Mouse (Mus musculus) embryo, embryonic 11 days (tissue): ENCODE measurements around the gene Ndufs2.

Source experiments
- DNase-seq: peaks from one replicate; pipeline ENCODE4 v3.0.0-alpha.2; 2015

Ndufs2 gene

DNA sequence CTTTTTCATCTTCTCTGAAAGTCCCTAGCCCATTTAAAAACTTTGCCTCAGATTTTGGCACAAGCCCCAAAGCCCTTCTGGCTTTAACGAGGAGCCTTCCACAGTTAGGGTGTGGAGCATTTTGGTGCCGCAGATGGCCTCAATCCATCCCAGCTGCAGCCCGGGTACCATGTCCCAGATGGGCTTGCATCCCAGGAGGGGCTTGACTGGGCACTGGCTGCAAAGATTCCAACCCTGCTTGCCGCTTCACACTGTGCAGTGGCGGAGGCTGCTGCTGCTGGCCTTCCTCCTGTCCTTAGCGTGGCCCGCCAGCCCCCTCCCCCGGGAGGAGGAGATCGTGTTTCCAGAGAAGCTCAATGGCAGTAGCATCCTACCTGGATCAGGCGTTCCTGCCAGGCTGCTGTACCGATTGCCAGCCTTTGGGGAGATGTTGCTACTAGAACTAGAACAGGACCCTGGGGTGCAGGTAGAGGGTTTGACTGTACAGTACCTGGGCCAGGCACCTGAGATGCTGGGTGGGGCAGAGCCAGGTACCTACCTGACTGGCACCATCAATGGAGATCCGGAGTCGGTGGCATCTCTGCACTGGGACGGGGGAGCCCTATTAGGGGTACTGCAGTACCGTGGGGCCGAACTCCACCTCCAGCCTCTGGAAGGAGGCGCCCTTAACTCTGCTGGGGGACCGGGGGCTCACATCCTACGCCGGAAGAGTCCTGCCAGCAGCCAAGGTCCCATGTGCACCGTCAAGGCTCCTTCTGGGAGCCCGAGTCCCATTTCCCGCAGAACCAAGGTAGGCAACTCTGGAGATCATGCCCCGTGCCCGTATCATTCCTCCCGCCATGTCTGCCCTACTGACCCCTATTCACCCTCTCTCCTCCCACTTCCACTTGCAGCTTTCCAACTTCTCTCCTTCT lies at the start of gene Ndufs2:
Gene Ndufs2, minus strand, starts transcription at position 709 of the 914 bp plus-strand sequence.
- DNase-seq: peak; percentile 60

DNA sequence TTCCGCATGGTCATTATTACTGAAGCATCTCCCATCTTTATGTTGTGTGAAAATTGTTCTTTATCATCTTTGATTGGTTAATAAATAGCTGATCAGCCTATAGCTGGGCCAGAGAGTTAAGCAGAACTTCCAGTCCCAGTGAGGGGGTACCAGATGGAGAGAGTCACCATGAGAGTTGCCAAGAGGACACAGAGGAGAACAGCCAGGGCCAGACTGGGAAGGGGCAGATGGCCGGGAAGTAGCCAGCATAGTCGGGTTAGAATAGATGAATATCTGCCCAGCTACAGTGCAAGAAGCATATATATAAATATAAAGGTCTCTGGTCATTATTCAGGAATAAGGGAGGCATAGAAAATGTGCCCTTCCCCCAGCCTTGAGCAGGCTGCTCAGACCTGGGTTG lies 47.0 kb upstream of the Ndufs2 start:
- DNase-seq: no peak

DNA sequence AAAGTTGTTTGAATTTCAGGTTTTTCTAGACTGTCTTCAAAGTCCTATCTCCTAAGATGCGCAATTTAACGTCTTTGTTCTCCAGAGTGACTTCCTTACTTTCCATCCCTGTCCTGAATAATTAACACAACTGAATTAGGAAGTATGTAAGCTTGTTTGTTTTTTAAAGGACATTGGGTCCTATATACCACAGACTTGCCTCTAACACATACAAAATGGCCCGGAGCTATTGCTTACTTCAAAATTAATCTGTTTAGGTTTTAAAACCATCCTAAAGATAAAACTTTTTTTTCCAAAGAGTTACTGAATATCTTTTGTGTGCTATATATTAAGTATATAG lies 43.8 kb upstream of the Ndufs2 start:
- DNase-seq: no peak

DNA sequence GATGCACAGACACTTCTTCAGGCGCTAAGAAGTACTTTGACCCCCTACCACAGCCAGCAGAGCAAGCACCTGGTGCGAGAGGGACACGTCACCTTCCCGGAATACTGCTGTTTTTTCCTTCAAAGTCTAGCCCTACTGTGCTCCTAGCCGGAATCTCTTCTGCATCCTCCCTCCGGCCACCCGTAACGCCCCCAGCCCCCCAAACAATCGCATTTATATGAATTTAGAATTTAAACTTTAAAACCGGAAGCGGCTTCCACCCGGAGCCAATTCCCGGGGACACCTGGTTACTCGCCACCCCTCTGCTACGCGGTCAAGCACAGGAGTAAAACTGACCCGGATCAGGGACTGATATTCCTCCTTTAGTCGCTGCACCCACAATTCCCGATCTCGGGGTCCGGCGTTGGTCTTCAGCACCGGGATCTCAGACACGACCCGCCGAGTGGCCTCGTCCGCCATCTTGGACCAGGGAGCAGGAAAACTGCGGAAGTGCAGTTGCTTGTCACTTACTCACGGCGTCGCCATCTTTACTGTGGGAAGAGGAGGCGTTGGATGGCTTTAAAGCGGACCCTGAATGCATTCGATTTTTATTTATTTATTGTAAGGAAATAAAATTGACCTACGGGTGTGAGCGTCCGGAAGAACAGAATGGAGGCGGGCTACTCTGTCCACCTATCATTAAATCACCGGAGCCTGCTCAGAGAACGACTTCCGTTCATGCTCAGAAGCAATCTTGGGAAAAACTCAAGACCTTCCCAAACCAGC lies 43.3 kb upstream of the Ndufs2 start, which contains the start of gene Ufc1:
Gene Ufc1, minus strand, starts transcription at position 727 of the 765 bp plus-strand sequence.
- peak; percentile 92 for DNase-seq

DNA sequence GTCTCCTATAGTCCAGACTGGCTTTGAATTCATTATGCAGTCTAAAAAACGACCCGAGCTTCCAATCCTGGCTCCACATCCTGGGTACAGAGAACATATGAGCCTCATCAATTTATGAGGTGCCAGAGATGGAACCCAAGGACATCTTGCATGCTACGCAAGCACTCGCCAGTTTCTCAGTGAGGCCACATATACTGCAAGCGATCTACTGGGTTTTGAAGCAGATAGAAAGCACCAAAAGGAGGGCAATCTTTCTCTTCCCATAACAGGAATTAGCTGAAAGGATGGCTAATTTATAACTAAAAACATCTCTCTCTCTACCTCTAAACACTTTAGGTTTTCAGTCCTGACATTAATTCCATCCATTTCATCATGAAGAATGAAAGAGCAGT lies 42.7 kb upstream of the Ndufs2 start:
- DNase-seq: peak; percentile 22

DNA sequence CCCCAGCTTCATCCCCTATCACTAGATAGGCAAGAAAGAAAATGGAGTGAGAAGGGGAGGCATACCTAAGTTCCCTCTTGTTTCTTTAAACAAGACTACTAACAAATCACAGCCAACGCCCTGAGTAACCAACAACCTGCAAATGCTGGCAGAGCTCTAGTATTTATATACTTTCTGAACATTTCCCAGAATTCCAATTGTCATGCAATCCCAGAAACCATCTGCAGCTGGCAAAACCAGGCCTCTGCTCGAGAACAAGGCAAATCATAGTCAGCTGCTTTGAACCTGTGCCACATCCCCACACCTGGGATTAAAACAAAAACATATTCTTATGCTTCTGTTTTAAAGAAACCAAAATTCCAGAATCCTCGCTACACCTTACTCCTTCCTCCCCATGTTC lies 42.2 kb upstream of the Ndufs2 start:
- no peak for DNase-seq

DNA sequence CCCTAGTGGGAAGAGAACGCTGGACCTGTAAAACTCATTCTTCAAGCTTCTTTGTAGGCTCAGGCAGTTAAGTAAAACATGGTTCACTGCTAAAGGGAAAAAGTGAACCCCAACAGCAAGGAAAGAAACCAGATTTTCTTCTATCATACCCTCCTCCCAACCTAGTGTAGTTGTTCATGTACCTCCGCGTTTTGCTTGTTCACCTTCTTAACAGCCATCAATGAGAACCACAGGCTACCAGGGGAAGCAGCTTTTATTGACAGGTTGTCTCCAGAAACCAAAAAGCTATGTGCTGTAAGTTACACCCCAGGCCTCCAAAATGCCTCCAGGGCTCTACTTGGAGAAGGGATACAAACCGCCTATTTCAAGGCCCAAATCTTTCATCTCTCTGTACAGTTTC lies 37.1 kb upstream of the Ndufs2 start:
- DNase-seq: no peak

DNA sequence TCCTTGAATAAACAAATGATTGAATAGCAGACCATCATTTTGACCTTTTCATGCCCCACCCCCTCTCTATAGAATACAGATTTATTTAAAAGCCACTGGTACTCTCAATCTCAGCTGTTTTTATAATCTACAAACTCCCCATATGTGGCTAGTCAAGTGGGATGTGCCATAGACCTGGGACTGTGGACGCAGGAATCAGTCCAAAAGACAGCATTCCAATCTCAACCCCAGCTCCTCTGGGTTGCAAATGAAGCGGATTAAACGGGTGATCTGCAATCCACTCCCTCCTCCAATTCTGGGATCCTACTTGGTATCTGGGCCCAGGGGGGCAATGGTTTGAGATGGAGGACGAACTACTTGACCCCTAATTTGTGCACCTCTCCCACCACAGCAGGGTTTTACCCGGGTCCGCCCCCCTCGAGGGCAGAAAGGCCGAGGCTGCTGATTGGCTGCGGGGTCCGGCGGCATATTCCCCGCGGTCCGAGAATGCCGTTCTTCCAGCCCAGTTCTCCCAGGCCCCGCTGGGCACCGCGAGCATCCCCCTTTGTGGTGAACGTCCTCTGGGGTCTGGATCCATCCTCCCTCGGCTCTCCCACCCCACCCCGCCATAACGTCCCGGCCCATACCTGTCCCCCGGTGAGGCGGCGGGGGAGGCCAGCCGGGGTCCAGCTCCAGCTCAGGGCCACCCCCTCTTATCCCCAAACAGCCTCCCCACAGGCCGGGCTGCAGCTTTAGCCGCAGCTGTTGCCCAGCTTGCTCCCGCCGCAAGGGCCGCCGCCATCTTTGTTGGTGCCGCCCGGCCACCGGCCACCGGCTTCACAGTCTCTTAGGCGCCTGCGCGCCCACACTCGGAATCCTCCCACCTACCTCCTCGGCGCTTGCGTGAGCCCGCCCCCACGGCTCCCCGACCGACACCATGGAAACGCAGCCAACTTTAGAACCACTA lies 36.2 kb upstream of the Ndufs2 start, which contains the start of gene Usp21:
Gene Usp21, minus strand, starts transcription at position 856 of the 946 bp plus-strand sequence.
- DNase-seq: peak; percentile 97

DNA sequence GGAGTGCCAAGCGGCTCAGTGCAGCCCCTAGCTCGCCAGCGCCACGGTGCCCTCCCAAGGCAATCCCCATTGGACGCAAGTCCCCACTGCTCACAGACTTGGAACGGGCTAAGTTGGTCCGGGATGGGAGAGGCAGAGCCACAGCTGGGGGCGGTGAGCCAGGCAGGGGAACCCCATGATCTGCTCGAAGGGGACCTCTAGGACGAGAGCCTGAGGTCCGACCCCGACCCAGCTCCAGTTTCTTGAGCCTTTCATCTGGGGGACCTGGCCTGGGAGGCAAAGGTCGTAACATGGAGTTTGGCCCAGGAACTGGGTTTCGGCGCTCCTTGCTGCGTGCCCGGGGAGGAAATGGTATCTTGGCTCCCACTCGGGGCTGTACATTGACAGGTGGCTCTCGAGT lies 35.3 kb upstream of the Ndufs2 start:
- DNase-seq: no peak

DNA sequence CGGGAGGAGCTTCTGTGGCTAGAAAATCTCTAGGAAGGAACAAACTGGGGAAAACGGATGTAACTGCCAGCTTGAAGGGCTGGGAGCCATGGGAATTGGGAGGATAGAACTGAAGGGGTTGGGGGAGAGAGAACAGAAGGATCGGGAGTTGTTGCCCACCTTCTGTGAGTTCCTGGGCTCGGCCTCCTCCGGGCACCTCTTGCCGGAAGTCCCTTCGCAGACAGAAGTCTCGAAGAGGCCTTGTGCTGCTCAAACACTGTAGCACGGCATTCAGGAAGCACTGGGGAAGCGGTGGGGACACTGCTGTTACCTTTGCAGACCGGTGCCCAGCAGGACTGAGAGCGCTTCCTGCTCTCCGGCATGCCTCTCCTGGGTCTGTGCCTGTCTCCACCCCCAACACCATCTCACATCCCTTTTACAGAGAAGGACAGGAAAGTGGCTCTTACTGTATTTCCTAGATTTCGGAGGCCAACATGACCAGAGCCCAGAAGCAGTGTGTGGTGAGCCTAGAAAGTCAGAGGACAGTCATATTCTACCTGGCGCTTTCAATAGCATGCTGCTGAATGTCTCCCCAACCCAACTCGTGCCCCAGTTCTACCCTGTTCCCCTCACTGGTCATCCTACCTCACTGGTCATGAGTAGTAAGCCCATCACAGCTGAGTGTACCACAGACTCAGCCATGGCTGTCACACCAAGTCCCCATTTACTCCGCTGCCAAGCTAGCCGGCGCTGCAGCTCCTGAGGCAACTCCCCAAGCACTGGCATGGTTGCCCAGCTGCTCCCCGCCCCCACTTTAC lies 34.1 kb upstream of the Ndufs2 start:
- no peak for DNase-seq

DNA sequence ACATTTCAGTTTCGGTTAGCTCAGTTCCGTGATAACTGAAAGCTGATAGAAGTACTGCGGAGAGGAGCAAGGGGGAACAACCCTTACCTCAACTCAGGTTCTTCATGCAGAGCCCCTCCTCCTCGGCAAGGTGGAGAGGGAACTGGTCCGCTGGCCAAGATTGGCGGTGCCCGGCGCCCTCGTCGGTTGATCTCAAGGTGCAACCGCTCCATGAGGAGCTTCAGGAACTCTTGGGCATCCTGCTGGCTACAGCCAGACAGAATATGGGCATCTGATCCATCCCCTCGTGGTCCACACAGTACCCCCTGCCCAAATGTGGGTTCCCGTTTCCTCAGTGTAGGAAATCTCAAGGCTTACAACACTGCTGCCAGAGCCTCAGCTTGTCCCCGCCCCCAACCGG lies 33.3 kb upstream of the Ndufs2 start:
- no peak for DNase-seq

DNA sequence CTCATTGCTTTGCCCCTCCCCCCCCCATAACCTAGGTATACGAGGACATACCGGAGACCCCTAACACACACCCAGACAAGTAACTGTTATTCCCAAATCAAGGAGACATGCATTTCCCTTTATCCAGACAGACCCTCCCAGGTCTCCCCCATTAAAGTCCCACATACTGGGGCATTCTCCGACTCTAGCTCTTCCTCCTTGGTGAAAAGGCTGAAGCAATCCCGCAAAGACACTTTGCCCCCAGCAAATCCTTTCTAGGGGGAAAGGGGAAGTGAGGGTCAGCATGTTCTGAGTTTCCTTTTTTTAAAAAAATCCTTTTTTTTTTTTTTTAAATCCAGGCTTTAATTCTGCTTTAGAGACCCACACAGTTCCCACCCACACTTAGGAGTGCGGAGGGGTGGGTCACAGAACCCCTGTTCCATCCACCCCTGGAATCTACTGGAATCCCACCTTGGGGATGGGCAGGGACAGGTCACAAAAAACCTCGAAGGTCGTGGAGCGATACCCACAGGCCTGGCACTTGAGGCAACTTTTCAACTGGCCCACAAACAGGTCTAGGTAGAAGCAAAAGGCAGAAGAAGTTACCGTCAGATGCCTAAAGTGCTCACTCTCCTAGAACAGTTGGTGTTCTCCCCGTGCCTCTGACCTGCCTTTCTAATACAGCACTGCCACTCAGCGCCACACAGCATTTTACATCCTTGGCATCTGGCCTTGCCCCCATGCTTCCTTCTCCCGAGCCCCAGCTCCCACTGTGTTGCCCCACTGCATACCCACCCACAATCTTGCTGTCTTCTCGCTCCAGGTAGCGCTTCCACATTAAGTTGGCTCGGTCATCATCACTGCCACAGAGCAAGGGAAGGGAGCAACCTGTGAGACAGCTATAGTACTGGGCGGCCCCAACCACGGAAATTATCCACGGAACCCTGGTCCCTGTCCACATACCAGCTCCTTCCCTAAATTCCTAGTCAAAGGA lies 32.3 kb upstream of the Ndufs2 start:
- no peak for DNase-seq

DNA sequence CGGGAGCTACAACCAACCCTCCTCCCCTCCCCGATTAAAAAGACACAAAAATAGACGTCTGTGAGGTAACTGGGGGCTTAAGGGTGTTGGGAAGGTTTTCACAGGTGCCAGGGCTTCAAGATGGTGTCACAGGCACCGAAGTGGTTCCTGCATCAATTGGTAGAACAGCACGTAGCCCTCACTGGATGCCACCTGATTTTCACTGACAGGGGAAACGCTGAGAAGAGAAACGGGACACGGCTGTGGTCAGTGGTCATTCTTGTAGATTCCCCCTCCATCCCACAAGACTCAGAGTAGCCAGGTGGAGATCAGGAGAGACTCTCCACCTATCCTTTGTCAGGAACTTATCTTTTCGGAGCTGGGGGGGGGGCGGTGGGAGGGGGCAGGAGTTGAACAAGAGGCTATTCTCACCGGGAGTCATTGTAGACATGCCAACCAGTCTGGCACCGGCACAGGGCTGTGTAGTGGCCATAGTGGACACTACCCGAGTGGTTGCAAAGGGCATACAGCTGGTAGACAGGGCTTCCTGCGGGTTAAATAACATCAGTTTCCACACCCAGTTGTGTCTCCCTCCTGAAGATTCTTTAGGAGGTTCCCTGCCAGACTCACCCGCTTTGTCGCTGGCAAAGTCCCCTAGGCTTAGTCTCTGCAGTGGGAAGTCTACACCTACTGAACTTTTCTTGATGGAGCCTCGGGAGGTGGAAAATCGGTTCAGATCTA lies 31.1 kb upstream of the Ndufs2 start:
- no peak for DNase-seq

DNA sequence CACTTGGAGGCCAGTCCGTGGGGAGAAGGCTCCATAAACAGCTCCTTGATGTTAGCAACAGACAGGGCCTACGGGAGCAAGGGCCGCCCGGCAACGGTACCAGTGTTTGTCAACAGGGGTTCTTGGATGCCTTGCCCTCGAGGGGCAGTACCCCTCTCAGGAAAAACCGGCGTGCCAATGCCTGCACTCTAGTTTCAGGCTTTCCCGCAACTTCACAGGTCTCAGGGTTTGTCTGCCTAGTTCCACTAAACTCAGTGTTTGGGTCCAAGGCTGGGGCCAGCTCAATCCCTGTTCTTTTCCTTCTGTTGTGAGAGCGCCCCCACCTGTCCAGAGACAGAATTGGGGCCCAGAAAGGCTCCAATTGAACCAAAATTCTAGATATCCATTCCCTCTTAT lies 30.3 kb upstream of the Ndufs2 start:
- peak; percentile 82 for DNase-seq

DNA sequence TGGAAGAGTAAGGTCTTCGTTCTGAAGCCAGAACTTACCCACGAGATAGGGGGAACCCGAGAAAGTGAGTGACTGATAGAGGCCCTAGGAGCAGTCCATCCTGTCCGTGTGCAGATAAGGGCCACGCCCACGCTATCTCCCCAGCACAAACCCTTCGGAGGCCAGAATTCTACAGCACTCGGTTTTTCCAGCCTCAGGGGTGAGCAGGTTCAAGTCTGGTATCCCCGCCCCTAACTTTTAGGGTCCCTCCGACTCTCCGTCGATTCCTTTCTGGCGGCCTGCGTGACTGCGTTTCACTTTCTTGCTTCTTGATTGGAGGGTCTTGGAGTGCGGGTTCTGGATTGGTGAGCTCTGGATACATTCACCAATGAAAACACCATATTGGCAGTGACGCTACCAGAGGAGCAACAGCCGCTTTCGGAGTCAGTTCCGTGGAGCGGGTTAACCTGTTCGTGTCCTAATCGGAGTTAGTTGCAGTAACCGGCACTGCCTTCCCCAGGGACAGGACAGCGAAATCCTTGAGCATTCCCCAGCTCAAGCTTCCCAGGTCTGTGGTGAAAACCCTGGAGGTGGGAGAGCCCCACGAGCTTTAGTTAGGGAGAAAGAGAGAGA lies 29.8 kb upstream of the Ndufs2 start, which contains the start of gene Ppox:
Gene Ppox, minus strand, starts transcription at position 271 of the 612 bp plus-strand sequence.
- peak; percentile 95 for DNase-seq

DNA sequence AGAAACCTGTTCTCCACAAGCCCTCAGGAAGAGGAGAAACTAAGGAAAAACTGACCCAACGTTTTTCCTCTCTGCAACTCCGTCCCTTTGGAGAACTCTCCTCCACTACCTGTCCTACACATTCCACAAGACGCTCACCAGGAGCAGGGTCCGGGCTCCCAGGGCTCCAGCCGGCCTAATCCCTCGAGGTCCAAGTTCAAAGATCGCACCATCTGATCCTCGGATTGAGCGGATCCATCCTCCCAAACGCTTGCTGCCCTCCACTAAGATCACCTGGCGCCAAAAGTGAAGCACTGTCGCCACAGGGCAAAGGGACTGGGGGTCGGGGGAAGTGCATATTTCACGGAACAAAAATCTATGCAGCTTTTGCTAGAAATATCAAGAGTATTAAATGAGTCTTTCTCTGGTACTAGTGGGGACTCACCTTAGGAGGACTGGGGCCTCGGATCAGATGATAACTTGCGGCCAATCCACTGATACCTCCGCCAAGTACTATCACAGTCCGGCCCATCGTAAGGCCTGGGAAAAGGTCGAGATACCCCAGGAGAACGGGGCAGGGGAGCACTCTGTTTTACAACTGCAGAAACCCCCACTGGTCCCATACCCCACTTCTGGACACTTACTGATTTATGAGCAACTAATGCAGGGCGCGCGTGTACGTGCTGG lies 29.2 kb upstream of the Ndufs2 start:
- no peak for DNase-seq

DNA sequence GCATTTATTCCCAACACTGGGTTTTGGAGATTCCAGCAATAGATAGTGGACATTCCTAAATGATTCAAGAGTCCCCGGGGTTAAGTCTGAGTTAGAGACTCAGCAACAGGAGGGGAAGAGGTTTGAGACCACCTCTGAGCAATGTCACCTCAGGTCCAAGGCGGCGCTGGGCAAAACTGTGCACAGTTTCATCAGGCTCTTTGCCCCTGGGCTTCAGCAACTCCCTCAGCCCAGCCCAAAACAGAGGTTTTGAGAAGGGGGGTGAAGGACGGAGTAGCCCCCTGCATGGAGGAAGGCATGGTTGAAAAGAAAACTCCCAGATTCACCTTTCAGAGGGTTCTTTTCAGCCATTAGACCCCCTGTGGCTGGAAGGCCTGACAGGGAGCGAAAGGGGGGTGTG lies 28.5 kb upstream of the Ndufs2 start:
- DNase-seq: no peak

DNA sequence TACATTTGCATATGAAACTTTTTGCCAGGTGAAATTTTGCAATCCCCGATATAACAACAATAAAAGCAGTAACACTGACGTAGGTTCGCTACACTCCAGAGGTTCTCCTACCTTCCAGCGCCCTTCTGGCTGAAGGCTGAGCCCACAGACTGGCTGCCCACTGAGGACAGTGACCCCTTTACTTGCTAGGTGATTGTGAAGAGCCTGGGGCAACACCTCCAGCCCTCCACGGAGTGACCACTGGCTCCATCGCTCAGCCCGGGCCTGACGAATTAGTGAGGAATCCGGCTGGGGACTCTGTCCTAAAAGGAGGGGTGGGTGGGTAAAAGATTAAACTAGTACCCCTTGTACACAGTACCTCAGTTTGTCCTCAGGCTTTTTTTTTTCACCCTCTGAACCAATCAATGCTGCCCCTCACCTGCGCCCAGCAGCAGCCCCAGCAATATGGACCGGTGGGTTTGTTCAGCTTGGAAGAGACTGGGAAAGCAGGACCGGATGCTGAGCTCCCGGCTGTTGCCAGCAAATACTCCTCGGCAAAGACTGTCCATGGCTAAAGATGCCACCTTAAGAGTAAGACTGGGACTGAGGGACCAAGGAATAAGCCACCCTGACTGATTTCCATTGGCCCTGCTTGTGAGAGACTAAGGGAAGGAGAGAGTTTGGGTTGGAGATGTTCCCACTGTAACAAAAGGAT lies 28.0 kb upstream of the Ndufs2 start:
- DNase-seq: no peak
